Mouse (Mus musculus): Measurements from ENCODE around the gene Fam20b.

DNA sequence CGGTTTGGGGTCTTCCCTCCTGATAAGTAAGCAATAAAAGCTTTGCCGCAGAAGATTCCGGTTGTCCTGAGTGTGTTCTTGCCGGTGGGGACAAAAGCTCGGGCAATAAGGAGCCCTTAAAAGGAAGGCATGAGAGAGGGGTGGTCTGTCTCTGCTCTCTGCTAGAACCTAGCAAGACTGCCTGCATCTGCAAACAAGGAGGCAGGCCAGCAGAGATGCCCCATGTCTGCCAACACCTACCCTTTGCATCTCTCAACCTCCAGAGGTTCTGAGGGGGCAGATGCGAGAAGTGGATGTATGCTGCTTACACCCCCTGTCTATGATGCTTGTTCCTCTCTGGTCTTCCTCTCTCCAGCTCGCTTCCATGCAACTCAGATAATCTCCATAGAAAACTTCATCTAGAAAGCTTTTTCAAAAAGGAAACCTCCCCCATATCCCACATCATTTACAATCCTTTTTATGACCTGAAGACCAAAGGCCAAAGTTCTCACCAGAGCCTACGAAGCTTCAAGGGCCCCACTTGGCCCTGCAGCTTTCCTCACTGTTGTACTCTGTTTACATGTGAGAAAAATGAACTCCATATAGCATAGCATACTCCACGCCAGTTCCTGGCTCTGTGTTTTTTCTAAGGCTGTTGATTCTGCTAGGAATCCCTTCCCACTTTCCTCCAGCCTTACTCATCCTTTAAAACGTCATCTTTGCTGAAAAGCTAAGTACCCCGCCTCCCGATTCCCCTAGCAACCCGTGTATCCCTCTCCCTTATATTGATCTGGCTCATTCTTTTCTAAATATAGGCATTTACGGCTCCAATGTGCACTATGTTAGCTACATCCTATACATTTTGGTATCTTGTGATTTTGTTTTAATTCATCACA is 8.6 kb upstream of the Fam20b start:
- no peak for TF ChIP-seq POLR2A (IDR thresholded peaks at IDR 0.05; ENCODE audit: borderline replicate concordance, extremely low read depth, insufficient read depth, insufficient read length, poor library complexity, severe bottlenecking)
- no peak for TF ChIP-seq CTCF (IDR thresholded peaks at IDR 0.05; ENCODE audit: borderline replicate concordance, extremely low read depth, insufficient read depth, insufficient read length)
